Mouse (Mus musculus) liver, embryonic 16.5 days (tissue): ENCODE measurements around the gene 4921536K21Rik. TPM values are rescaled to one million over a fixed set of nuclear protein-coding genes. Genes with fewer than 3 reads are reported as not detected.

Experiments used
- ATAC-seq: fragments of 200-750 bp; cut with Nextera tagmentation; 2 replicates; pipeline ENCODE4 v1.8.0; 2017; ENCODE audit warnings: low read depth, mild to moderate bottlenecking, moderate number of reproducible peaks, moderate library complexity
- H3K27ac ChIP-seq: fragments of 300-500 bp; sonication (generic); 2 replicates; pipeline ENCODE4 v1.5.1; 2014; ENCODE audit warnings: mild to moderate bottlenecking, low read length
- H3K27me3 ChIP-seq: fragments of 300-500 bp; sonication (generic); 2 replicates; pipeline ENCODE4 v1.6.1; 2014; ENCODE audit warnings: low read depth, low read length, mixed read lengths; ENCODE audit not compliant: control insufficient read depth, insufficient read depth
- H3K36me3 ChIP-seq: fragments of 300-500 bp; sonication (generic); 2 replicates; pipeline ENCODE4 v1.6.1; 2014; ENCODE audit warnings: mild to moderate bottlenecking; ENCODE audit not compliant: control insufficient read depth, insufficient read depth
- H3K4me1 ChIP-seq: fragments of 300-500 bp; sonication (generic); 2 replicates; pipeline ENCODE4 v1.6.1; 2014; ENCODE audit warnings: low read depth, low read length, mixed read lengths; ENCODE audit not compliant: control insufficient read depth
- H3K4me2 ChIP-seq: fragments of 300-500 bp; sonication (generic); 2 replicates; pipeline ENCODE4 v1.6.1; 2014; ENCODE audit warnings: low read depth, low read length, mixed read lengths
- H3K4me3 ChIP-seq: fragments of 300-500 bp; sonication (generic); 2 replicates; pipeline ENCODE4 v1.5.1; 2014; ENCODE audit warnings: low read depth, mild to moderate bottlenecking, low read length
- H3K9ac ChIP-seq: fragments of 300-500 bp; sonication (generic); 2 replicates; pipeline ENCODE4 v1.6.1; 2014; ENCODE audit warnings: low read depth, low read length
- H3K9me3 ChIP-seq: fragments of 300-500 bp; sonication (generic); replicated peaks from 2 replicates; pipeline ENCODE4 v1.6.1; 2016; ENCODE audit warnings: low read length; ENCODE audit not compliant: control insufficient read depth
- WGBS: fragments of 180-500 bp; shearing (Covaris S2); extraction: QIAGEN DNeasy Blood & Tissue Kit; methylation state at CpG from one replicate; pipeline ENCODE4 v1.1.7; 2014; ENCODE audit not compliant: insufficient replicate concordance; 5-methylcytosine and 5-hydroxymethylcytosine counted together
- polyA plus RNA-seq: library from polyadenylated mRNA; unstranded; fragments of >200 nt; fragmentation: Nextera tagmentation; extraction: Ambion mirVana; gene quantifications from 2 replicates; pipeline ENCODE4 v1.2.1, GENCODE M21; 2015

Gene 4921536K21Rik
- polyA plus RNA-seq, 1 experiment from 2014 or later, result not detected

DNA sequence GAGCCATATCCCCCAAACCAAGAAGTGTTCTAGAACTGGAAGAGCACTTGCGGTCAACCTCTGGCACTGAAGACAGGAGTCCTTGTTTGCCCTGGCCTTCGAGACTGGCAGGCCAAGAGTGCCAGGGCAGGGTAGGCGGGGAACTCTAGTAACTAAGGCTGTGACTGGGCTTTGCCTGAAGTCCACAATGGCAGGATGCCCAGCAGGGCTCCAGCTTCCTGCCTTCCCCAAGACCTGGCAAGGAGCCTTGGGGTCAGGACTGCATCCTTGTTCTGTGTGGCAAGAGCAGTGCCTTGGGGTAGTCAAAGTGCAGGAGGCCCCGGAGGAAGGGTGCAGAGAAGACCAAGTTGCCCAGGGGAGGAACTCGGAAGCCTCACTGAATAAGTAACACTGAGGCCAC, 8.1 kb upstream of the 4921536K21Rik start:
- Histone ChIP-seq H3K27ac (no peak overlapping the region), H3K36me3 (no peaks in the 10 kb centered on the region), H3K4me2 (no peak overlapping the region), H3K4me1 (no peaks in the 10 kb centered on the region), H3K9ac (no peak overlapping the region), H3K27me3 (no peaks in the 10 kb centered on the region), H3K9me3 (no peaks in the 10 kb centered on the region), H3K4me3 (no peak overlapping the region)
- 60% methylated on average over 5 of the region's 5 CpGs for WGBS
- no peak for ATAC-seq

- Histone ChIP-seq H3K9ac (no peak overlapping the region), H3K4me2 (no peak overlapping the region), H3K4me1 (no peaks in the 10 kb centered on the region), H3K36me3 (no peaks in the 10 kb centered on the region), H3K4me3 (no peak overlapping the region), H3K9me3 (no peaks in the 10 kb centered on the region), H3K27ac (no peak overlapping the region), H3K27me3 (no peaks in the 10 kb centered on the region)
- WGBS, result 71% methylated on average over 3 of the region's 3 CpGs
- no peak for ATAC-seq
These were observed 7.6 kb upstream of the 4921536K21Rik start for GRCm38 (mm10) chr11:3902516-3902915.

GRCm38 (mm10) chr11:3900296-3900695, 5.4 kb upstream of the 4921536K21Rik start:
- no peak overlapping the region for H3K9ac ChIP-seq
- WGBS, result 58% methylated on average over 6 of the region's 6 CpGs
- H3K27ac ChIP-seq, result no peak overlapping the region
- H3K4me2 ChIP-seq, result no peak overlapping the region
- H3K4me3 ChIP-seq, result no peak overlapping the region
- no peak for ATAC-seq
- no peaks in the 10 kb centered on the region for H3K36me3 ChIP-seq
- no peaks in the 10 kb centered on the region for H3K9me3 ChIP-seq
- peaks cover 3% of the 10 kb centered on the region for H3K4me1 ChIP-seq
- no peaks in the 10 kb centered on the region for H3K27me3 ChIP-seq

GRCm38 (mm10) chr11:3895933-3896332, 1.0 kb upstream of the 4921536K21Rik start:
- no peaks in the 10 kb centered on the region for H3K27me3 ChIP-seq
- no peak for ATAC-seq
- no peak overlapping the region for H3K27ac ChIP-seq
- peaks cover 7% of the 10 kb centered on the region for H3K4me1 ChIP-seq
- no peak overlapping the region for H3K4me2 ChIP-seq
- no peaks in the 10 kb centered on the region for H3K36me3 ChIP-seq
- 73% methylated on average over 1 of the region's 1 CpGs for WGBS
- no peak overlapping the region for H3K4me3 ChIP-seq
- H3K9me3 ChIP-seq, result no peaks in the 10 kb centered on the region
- H3K9ac ChIP-seq, result no peak overlapping the region

DNA sequence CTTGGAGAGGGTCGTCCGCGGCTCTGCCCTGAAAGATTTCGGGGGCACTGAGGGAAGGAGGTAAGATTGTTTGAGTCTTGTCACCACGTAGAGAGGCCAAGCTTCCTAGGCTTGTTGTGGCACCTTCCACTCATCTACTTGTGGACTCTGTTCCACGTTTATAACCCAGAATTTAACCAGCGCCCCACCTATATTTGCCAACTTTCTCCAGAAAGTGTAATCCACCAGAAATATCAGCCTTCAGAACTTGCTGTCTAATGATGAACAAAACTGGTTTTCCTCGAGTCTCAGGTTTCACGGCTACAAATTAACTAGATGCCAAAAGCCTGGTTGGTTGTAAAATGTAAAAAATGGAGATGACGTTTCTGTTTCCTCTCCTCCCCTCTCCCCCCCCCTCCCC, 560 bp upstream of the 4921536K21Rik start:
- ATAC-seq, result no peak

GRCm38 (mm10) chr11:3893970-3894369, 928 bp downstream of the 4921536K21Rik start:
- no peaks in the 10 kb centered on the region for H3K9me3 ChIP-seq
- H3K36me3 ChIP-seq, result no peaks in the 10 kb centered on the region
- H3K4me1 ChIP-seq, result peaks cover 7% of the 10 kb centered on the region
- H3K4me3 ChIP-seq, result no peak overlapping the region
- 53% methylated on average over 6 of the region's 6 CpGs for WGBS
- no peaks in the 10 kb centered on the region for H3K27me3 ChIP-seq
- H3K4me2 ChIP-seq, result no peak overlapping the region
- no peak overlapping the region for H3K9ac ChIP-seq
- no peak for ATAC-seq
- no peak overlapping the region for H3K27ac ChIP-seq

More for the DNA sequence above, 560 bp upstream of the 4921536K21Rik start:
- H3K27me3 ChIP-seq, result no peaks in the 10 kb centered on the region
- H3K4me1 ChIP-seq, result peaks cover 7% of the 10 kb centered on the region
- H3K4me2 ChIP-seq, result peak overlapping the region; percentile 77
- WGBS, result 3% methylated on average over 10 of the region's 10 CpGs
- no peak overlapping the region for H3K27ac ChIP-seq
- no peaks in the 10 kb centered on the region for H3K9me3 ChIP-seq
- peak overlapping the region; percentile 14; the same call in 1 of the 2 replicates for H3K9ac ChIP-seq
- no peaks in the 10 kb centered on the region for H3K36me3 ChIP-seq
- peak overlapping the region; percentile 59 for H3K4me3 ChIP-seq

GRCm38 (mm10) chr11:3887331-3887730, 7.6 kb downstream of the 4921536K21Rik start:
- no peaks in the 10 kb centered on the region for H3K9me3 ChIP-seq
- no peak overlapping the region for H3K9ac ChIP-seq
- ATAC-seq, result peak; percentile 75
- no peak overlapping the region for H3K4me2 ChIP-seq
- H3K4me1 ChIP-seq, result peaks cover 8% of the 10 kb centered on the region
- 42% methylated on average over 5 of the region's 5 CpGs for WGBS
- no peak overlapping the region for H3K4me3 ChIP-seq
- H3K36me3 ChIP-seq, result no peaks in the 10 kb centered on the region
- H3K27ac ChIP-seq, result no peak overlapping the region
- H3K27me3 ChIP-seq, result no peaks in the 10 kb centered on the region

- H3K4me1 ChIP-seq, result peaks cover 8% of the 10 kb centered on the region
- H3K27me3 ChIP-seq, result no peaks in the 10 kb centered on the region
- WGBS, result 46% methylated on average over 3 of the region's 3 CpGs
- H3K27ac ChIP-seq, result no peak overlapping the region
- no peaks in the 10 kb centered on the region for H3K36me3 ChIP-seq
- no peak for ATAC-seq
- H3K9me3 ChIP-seq, result no peaks in the 10 kb centered on the region
- no peak overlapping the region for H3K4me2 ChIP-seq
- no peak overlapping the region for H3K4me3 ChIP-seq
- no peak overlapping the region for H3K9ac ChIP-seq
These were observed 11.2 kb downstream of the 4921536K21Rik start for GRCm38 (mm10) chr11:3883711-3884110.

GRCm38 (mm10) chr11:3879836-3880235, 15.1 kb downstream of the 4921536K21Rik start:
- 40% methylated on average over 2 of the region's 2 CpGs for WGBS

More at GRCm38 (mm10) chr11:3879836-3880235, 15.1 kb downstream of the 4921536K21Rik start:
- Histone ChIP-seq H3K9ac (no peak overlapping the region), H3K27me3 (no peaks in the 10 kb centered on the region), H3K4me1 (no peaks in the 10 kb centered on the region), H3K4me3 (no peak overlapping the region), H3K4me2 (no peak overlapping the region), H3K36me3 (no peaks in the 10 kb centered on the region), H3K9me3 (no peaks in the 10 kb centered on the region), H3K27ac (no peak overlapping the region)
- ATAC-seq, result no peak
